ENCODE assay signal across 23 mouse cellular contexts in the genomic region with DNA sequence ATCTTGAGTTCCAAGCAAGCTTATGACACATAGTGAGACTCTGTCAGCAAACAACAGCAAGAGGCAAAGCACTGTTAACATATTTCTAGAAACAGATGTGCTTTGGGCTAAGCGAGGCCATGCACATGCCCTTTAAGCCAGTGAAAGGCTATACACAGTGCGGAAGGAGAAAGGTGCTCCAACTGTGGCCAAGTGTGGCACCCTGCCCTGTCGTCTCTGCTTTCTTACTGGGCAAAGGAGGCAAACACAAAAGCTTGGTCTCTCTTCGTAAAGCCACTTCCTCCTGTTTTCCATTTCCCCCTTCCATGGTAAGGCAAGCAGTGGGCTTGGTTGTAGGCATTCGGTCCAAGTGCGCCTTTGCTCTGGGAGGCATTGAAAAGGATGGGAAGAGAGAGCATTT.
"Had no signal": no experiment of that assay in that cellular context is flagged by ENCODE, and none has a peak within 500 bp of the region (broad histone marks: within the 10 kb centered on the region; RNA-seq: fewer than 3 reads in every experiment).

No protein-coding gene starts in this region.

- DNase-seq: gastrocnemius, postnatal 14 days; heart, adult 11 months; heart, adult 2 months; heart, postnatal 14 days; heart, postnatal 36 days; kidney, adult 11 months; kidney, adult 2 months; kidney, adult 9 months; kidney, postnatal 14 days; kidney, postnatal 36 days; layer of hippocampus, adult 9-11 months; layer of hippocampus, postnatal 36 days; left cerebral cortex, postnatal 4 days had no signal

- H3K36me3 ChIP-seq: heart, embryonic 13.5 days; heart, embryonic 15.5 days; hindbrain, embryonic 13.5 days; hindbrain, embryonic 15.5 days; kidney, embryonic 15.5 days; limb, embryonic 13.5 days; limb, embryonic 15.5 days; liver, embryonic 12.5 days had no signal

- H3K4me3 ChIP-seq: heart, adult 2 months; heart, embryonic 13.5 days; heart, embryonic 15.5 days; hindbrain, embryonic 13.5 days; hindbrain, embryonic 15.5 days; kidney, embryonic 15.5 days; limb, embryonic 13.5 days; limb, embryonic 15.5 days; liver, embryonic 12.5 days had no signal

- H3K27me3 ChIP-seq: heart, embryonic 15.5 days; hindbrain, embryonic 13.5 days; hindbrain, embryonic 15.5 days; limb, embryonic 15.5 days had no signal

- H3K27ac ChIP-seq: heart, adult 2 months; heart, embryonic 13.5 days; heart, embryonic 15.5 days; hindbrain, embryonic 13.5 days; hindbrain, embryonic 15.5 days; kidney, embryonic 15.5 days; kidney, postnatal 0 days; limb, embryonic 13.5 days; limb, embryonic 15.5 days; liver, embryonic 12.5 days; liver, embryonic 14.5 days had no signal
